Mouse (Mus musculus) ZHBTc4 (cell line): ENCODE data around the gene Tnni3k.

Experiments used
- DNase-seq: peaks from one replicate; pipeline ENCODE4 v3.0.0-alpha.2; 2011; ENCODE audit warnings: low read depth, low spot score

Gene Tnni3k

DNA sequence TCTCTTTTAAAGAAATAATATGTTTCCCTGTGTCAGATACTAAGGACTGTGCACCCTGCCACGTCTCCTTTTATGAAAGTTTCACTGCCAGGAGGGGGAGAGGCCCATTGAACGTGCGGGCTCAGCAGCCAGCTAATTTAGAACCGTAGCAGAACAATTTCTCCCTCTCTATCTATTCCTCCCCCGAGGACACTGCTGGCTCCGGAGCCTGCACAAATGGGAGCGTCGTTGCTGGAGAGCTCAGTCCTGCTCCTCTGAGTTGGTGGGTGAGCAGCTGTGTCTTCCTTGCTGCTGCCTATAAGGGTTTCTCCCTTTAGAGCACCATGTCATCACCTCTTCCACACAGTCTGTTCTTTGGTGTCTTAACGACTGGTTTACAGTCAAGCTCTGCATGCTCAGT is 220.8 kb downstream of the Tnni3k start:
- no peak for DNase-seq

DNA sequence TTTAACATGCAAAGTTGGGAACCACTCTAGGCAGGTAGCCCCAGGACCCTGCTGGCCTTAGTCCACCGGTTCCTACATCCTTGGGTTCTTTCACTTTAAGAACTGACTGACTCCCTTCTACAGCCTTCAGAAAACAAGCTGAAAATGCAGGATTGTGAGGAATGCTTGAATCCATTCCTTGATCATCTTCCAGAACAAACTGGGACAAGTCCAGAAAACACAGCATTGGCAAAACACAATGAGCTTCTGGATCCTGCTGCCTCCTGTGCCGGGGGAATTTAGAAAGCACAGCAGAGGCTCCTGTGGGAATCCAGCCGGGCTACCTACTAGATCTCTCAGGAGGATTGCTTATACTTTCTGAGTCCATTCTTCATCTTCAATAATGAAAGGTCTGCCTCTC is 229.5 kb downstream of the Tnni3k start:
- no peak for DNase-seq

GRCm38 (mm10) chr3:154824713-154825112 is 230.5 kb downstream of the Tnni3k start:
- DNase-seq: no peak

DNA sequence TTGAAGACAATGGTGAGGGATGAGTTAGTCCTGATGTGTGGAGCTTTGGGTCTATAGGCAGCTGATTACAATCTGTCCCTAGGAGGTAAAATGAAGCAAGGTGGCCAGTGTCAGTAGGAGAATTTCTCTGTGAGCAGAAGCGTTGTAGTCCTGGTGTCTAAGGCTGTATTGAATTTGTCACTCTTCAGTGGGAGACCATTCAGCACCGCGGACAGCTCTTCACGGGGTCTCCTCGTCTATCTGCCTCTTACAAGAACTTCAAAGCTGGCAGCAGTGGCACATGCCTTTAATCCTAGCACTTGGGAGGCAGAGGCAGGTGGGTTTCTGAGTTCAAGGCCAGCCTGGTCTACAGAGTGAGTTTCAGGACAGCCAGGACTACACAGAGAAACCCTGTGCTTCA is 235.5 kb downstream of the Tnni3k start:
- peak; percentile 74 for DNase-seq

DNA sequence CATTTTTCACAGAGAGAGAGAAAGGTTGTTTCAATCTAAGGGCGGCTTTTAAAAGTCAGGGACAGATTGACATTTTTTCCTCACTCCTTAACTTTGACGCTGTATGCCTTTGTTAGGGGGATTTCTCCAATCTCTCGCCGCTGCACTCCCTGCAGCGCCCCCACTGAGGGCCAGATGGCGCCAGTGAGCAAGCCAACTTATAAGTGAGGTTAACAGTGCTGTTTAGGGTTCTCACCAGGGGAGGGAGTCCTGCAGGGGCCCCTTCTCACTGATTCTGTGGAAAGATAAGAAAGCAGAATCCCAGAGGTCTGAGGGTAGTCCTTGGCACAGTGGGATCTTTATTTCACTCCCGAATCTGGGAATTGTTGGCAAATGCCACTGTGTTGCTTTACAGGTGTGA is 237.5 kb downstream of the Tnni3k start:
- DNase-seq: peak; percentile 89

DNA sequence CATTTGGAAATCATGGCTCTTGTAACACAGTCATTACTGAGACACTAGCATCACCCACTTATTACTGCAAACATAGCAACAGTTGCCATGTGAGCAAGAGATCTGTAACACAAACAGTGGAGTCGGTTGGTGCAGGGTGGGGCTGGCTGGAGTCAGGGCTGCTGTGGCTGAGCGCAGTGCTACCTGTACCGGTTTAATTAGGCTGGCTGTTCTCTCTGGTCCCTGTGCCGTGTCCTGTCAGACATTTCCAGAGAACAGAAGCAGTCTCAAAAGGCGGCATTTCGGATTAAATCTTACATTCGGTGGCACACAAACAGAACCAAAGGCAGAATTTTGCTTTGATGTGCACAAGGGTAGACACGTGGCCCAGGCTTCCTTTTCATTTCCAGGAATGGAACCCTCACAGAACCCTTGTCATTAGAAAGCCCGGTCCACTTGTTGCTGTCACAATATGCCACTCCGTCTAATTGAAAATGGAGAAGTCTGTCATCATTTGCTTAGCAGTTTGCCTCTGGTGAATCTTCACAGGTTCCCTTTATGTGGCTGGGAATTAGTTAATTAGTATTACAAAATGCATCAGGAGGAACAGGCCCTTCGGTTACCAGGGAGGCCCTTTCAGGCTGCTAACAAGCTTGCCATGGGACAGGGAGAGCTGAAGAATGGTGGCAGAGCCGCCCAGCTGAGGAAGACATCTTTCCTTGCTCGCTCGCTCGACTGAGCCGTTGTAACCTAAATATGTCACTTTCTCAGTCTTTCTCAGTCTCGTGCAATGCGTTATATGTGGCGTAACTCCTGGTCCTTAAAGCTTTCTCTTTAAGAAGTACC is 238.2 kb downstream of the Tnni3k start:
- DNase-seq: no peak

DNA sequence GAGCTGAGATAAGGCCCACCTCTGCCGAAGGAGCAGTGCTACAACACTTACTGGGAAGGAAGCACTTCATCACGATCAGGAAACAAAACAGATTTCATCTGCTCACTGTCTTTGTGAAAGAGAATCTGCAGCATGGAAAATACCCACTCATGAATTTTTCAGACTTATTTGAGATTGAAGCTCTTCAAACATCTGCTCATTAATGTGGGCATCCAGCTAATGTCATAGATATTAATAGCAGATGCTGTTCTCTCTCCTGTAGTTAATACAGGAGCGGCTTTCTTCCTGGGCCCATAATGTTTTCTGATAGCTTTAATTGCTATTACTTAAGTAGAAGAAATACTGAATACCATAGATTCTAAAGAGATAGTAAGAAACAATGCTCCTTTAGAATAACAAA is 239.0 kb downstream of the Tnni3k start:
- DNase-seq: no peak

GRCm38 (mm10) chr3:154815606-154816005 is 239.6 kb downstream of the Tnni3k start:
- DNase-seq: no peak

DNA sequence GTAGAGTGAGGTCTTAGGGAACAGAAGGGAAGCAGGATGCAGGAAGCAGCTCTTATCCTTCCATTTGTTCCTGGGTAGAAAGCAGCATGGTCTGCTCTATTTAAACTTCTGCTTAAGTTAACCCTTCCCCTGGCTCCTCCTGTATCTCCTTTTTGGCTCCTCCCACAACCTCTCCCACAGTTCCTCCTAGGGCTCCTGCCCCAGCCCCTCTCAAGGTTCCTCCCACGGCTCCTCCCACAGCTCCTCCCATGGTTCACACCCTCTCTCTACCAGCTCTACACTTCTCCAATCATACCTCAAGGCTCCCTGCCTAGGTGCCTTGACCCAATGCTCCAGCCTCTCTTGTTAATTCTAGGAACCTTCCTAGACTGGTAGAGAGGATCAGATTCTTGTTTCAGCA is 242.3 kb downstream of the Tnni3k start:
- DNase-seq: peak; percentile 26

- DNase-seq: no peak
Measured at GRCm38 (mm10) chr3:154811833-154812232, 243.4 kb downstream of the Tnni3k start.

- DNase-seq: no peak
Measured at GRCm38 (mm10) chr3:154811281-154811680, 243.9 kb downstream of the Tnni3k start.

DNA sequence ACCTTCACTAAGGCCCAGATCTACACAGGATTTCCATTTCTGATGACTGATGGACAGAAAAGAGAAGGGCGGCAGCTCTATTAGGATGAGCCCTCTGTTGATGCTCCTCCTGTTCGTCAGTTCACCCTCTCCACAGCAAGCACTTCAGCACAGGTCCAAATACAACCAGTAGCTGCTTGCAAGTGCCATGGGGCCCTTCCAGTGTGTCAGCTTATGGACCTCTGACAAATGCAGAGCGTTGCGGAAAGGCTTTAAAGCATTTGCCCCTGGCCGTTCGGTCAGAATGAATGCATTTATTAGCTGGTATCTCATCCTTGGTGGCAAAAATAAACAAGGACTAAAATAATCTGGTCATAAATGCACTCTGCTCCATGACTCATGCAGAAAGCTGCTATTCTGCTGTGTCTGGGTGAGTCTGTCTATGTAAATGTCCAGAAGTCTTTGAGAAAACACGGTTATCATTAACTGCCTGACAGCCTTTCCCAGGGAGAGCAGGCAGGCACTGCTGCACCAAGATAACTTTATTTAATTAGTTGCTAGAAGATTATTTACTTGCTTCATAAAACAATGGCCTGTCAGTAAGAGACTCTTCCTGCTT is 244.8 kb downstream of the Tnni3k start:
- DNase-seq: no peak

GRCm38 (mm10) chr3:154806626-154807025 is 248.6 kb downstream of the Tnni3k start:
- DNase-seq: no peak

GRCm38 (mm10) chr3:154800888-154801429 is 254.2 kb downstream of the Tnni3k start:
- no peak for DNase-seq

- no peak for DNase-seq
Measured at GRCm38 (mm10) chr3:154800454-154800853, 254.8 kb downstream of the Tnni3k start.

GRCm38 (mm10) chr3:154798806-154799205 is 256.4 kb downstream of the Tnni3k start:
- DNase-seq: no peak

- DNase-seq: no peak
Measured at GRCm38 (mm10) chr3:154793571-154793970, 261.6 kb downstream of the Tnni3k start.

DNA sequence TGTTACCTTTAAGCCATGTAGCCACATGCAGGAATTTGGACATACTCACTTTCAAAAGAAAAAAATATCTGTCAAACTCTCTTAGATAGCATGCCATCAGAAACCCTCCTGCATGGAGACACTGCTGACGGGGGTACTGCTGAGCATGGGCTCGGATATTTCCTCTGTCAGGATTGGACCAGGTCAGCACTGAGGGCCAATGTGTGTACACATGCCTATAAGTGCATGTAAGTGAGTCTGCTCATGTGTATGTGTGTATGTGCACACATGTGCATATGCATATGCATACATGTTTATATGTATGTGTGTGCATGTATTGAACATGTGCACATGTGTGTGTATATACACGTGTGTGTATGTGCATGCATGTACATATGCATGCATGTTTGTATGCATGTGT is 267.6 kb downstream of the Tnni3k start:
- DNase-seq: no peak

GRCm38 (mm10) chr3:154786354-154786753 is 268.9 kb downstream of the Tnni3k start:
- no peak for DNase-seq

DNA sequence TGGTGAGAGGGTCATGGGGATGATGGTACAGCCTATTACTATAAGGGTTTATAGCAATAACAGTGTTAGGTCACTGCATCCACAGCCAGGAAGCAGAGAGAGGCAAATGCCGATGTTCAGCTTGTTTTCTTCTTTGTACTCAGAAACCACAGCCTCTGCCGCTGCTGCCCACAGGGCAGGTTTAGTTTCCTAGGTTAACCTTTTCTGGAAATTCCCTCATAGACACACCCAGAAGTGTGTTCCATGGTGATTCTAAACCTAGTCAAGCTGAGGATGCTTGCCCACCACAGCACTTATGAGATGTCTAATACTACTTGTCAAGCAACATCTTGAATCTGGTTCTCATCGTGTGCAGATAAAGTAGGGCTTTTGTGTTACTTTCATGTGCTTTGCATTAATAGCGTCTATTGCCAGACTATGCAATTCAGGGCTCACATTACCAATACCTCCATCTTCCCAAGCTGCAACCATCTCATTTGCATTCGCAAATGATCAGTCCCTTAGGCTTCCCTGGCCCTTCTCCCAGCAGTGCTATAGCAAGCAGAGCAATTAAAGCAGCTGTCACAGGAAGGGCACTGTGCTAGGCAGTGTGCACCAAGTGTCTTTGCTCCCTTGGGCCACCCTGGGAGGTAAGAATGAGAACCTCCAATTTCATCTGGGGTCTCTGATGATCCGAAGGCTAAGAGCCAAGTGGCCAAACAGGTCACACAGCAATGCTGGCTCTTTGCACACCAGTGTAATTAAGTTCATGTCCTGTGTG is 276.2 kb downstream of the Tnni3k start:
- DNase-seq: no peak

DNA sequence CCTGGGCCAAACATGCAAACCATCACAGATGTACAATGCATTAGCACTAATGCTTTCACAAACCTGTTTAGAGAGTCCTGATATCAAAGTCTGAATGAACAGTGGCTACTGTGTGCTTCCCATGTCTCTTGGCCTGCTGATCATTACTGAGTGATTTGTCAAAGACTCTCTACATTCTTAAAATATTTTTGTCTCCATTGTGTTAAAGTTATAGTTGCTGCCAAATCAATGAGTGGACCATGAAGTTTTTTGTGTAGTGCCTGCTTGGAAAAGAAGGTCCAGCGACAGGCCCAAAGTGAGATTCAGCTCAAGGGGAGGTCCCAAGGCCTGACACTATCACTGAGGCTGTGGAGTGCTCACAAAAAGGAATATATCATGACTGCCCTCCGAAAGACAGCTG is 283.6 kb downstream of the Tnni3k start:
- DNase-seq: no peak

DNA sequence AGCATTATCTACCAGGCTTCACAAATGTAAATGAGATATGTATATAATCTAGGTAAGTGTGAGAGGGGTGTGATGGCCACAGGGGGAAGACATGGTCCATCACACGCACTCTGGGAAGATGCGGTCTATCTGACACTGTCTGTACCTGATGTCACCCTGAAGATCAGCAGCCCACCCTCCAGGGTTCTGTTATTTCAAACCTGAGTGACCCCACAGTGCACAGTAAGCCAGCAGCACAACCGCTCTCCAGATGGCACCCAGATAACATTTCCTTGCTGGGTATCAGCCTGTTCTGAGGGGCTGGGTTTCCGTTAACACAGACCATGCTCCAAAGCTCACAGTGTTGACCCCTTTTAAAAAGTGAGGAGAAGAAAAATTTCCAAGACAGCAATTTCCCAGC is 288.9 kb downstream of the Tnni3k start:
- DNase-seq: no peak
